Mouse (Mus musculus) v-Abl transformed pro-B cells (cell line): ENCODE results near the gene Anxa2.

Experiments used
- in situ Hi-C, 2 experiments: fragments of 400-800 bp; cut with MboI; formaldehyde crosslinking; loops; one replicate each; pipeline ENCODE4 v1.15.1; 2025; ENCODE audit not compliant: unreplicated experiment in 2 of 2

The Anxa2 gene

GRCm38 (mm10) chr9:69453066-69453900 is at the start of gene Anxa2:
TSS of gene Anxa2 (plus strand) at chr9:69453620.
- in situ Hi-C loops = no loop called here

DNA sequence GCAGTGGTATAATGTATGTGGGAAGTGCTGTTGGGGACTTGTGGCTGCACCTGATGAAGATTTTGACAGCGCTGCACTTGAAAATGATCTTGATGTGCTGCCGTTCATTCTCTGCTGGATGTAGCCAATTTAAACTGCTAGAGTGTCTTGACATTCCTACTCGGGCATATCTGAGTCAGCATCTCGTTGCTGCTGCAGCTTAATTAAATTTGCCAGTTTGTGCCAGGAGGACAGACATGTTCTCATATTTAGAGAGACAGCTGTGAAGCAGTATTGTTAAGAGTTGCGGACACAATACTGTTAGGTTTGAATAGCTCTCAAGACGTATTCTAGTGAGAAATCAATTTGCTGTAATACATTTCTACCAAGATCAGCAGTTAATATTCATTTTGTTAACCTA is 48.7 kb upstream of the Anxa2 start:
- in situ Hi-C loops = no loop called here

GRCm38 (mm10) chr9:69419476-69419875 is 33.9 kb upstream of the Anxa2 start:
- in situ Hi-C loops = no loop called here

- in situ Hi-C loops = no loop called here
Observed at GRCm38 (mm10) chr9:69430531-69430930, 22.9 kb upstream of the Anxa2 start.

- in situ Hi-C loops = no loop called here
Observed at GRCm38 (mm10) chr9:69431863-69432555, 21.4 kb upstream of the Anxa2 start.

DNA sequence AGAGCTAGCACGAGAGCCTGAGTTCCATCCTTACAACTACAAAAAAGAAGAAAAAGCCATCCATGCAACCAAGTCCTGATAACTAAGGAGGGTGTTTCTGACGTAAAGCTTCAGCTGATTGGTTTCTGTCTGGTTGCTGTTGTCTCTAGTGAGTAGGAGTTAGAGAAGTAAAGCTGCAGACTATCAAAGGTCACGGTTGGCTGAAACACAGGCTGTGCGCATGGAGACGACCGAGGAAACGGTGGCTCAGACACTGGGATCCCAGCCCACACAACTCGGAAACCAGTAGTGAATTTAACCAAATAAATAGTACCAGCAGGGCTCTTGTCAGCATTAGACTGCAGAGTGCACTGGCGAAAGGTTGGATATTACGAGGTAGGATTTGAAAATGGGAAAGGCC is 18.2 kb upstream of the Anxa2 start:
- in situ Hi-C loops = no loop called here

GRCm38 (mm10) chr9:69435662-69436061 is 17.8 kb upstream of the Anxa2 start:
- in situ Hi-C loops = no loop called here

GRCm38 (mm10) chr9:69439805-69440357 is 13.5 kb upstream of the Anxa2 start:
- in situ Hi-C loops = no loop called here

- in situ Hi-C loops = no loop called here
Observed at GRCm38 (mm10) chr9:69442471-69443038, 10.9 kb upstream of the Anxa2 start.

- in situ Hi-C loops = no loop called here
Observed at GRCm38 (mm10) chr9:69443203-69443602, 10.2 kb upstream of the Anxa2 start.

DNA sequence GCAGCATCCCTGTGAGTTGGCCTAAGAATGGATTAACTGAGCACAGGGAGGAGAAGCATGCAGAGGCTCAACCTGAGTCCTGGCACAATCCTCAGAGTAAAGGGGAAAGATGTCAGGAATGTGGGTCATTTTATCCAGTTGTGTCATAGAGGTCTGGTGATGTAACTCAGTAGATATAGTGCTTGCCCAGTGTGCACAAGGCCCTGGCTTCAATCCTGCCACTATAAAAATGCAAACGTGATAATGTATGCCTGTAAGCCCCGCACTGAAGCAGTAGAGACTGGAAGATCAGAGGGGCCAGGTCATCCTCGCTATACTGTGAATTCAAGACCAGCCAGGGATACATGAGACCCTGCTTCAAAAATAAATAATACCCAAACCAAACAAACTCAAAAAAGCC is 4.6 kb upstream of the Anxa2 start:
- in situ Hi-C loops = no loop called here

DNA sequence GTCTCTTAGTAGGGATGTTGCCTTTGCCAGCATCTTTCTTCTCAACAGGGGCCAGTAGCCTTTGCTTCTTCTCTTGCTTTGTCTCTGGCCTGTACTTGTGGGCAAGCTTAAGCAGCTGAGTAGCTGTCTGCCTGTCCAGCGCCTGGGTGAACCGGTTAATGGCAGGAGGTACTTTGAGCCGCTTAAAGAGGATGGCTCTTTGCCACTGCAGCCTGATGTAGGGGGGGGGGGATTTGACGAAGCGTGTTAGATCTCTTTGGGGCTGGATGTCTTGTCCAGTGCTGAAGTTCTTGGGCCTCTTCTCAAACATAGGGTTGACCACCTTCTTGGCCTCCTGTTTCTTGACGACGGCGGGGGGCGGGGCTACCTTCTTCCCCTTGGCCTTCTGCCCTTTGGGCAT is 2.8 kb upstream of the Anxa2 start:
- in situ Hi-C loops = no loop called here

DNA sequence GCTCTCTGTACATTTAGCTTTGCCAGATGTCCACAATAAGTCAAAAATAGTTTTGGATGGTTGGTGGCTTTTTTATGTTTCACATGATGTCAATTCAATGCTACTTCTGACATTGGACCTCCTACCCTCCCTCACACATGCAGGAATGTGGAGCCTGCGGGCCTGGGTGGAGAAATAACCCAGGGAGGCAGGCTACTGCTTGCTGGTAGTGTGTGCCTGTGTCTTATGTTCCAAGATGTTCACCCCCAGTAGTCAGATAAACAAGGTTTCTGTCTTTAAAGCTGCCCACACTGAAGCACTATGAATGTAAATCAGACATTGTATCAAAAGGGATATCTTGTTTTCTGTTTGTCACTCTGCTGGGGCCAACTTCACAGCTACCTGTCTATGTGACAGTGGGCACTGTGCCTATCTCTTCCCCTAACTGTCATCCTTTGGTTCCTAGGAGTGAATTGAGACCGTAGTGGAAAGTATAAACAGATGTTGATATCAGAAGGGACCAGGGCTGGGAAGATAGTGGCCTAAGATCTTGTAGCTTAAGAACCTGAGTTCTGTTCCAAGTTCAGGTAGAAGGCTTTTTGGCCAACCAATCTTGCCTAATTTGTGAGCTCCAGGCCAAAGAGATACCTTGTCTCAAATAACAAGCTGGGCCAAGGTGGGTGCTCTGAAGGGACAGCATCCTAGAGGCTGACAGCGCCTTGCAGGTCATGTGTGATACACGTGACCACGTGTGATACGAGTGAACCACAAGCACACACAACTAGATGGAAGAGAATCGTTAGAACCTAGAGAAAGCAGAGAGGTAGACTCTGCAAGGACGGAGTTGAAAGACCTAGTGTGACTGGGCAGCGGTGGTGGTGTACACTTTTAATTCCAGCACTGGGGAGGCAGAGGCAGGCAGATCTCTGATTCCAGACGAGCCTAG is 1.3 kb upstream of the Anxa2 start:
- in situ Hi-C loops = no loop called here

DNA sequence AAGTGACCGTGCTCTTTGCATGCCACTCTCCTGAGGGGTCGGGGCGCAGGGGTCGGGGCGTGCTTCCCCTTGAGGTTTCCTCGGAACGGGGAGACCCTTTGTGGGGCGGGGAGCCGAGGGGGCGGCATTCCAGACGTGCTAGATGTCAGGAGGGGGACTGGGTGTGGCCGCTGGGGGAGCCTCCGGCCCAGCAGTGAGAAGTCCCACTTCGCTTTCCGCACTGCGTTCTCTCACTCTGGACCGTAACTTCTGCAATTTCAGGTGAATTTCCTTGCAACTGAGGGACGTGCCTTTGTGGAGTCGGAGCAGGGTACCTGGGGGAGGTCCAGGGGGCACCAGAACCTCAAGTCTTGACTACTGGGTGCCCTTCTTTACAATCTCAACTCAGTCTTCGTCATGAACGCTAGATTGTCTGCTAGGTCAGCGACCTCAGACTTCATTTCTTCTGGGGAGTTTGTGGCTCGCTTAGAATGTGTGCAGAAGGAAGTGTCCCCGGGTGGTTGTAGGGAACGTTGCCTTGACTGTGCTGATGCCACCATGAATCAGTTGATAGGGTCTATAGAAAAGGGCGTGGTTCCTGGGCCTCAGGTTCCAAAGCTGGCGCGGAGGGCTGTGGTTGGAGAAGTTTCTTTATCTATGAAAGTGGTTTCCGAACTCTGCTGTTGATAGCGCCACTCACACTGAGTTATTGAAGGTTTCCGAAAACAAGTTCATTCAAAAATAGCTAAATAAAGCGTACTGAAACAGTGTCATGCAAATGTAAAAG is 664 bp downstream of the Anxa2 start:
- in situ Hi-C loops = no loop called here

GRCm38 (mm10) chr9:69454691-69455090 is 1.3 kb downstream of the Anxa2 start:
- in situ Hi-C loops = no loop called here

DNA sequence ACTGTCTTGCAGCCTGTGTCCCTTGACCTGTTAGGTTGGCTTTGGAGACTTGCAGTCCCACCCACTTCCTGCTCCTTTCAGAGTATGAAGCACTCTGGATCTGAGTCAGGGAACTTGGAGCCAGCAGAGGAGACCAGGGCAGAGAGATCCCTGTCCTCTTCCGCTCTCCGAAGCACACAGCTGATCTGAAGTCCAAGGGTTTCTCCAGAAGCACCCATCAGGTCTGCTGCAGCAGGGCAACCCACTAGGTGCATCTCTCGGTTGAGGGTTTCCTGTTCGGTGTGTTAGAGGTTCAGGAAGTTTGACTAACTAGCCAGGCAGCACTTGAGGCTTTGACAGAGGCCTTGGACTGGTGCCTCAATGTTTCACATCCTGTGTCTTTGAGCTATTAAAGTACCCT is 2.0 kb downstream of the Anxa2 start:
- in situ Hi-C loops = no loop called here

GRCm38 (mm10) chr9:69456406-69457075 is 3.1 kb downstream of the Anxa2 start:
- in situ Hi-C loops = no loop called here

DNA sequence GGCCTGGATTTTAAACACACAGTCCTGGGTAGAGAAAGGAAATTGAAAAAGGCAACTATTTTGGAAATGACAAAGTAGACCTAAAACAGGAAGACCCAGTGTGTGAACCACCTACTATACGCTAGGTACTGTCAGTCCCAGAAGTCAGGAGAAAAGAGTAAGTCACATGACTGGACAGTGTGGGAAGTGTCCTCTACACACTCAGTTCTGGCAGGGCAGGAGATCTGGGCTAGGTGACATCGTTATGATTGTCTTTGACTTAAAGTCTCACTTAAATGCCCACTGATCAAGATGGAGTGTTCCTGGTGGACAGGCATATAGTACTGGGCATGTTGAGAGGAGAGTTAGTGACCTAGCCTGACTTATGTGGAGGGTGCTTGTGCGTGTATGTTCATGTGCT is 3.7 kb downstream of the Anxa2 start:
- in situ Hi-C loops = no loop called here
